Mouse (Mus musculus): ENCODE results near the gene Gdf1. TPM values are rescaled to one million over a fixed set of nuclear protein-coding genes. Genes with fewer than 3 reads are reported as not detected.

The Gdf1 gene
- total RNA-seq, 2 experiments from 2014 or later = 1.3 to 2.8 TPM

DNA sequence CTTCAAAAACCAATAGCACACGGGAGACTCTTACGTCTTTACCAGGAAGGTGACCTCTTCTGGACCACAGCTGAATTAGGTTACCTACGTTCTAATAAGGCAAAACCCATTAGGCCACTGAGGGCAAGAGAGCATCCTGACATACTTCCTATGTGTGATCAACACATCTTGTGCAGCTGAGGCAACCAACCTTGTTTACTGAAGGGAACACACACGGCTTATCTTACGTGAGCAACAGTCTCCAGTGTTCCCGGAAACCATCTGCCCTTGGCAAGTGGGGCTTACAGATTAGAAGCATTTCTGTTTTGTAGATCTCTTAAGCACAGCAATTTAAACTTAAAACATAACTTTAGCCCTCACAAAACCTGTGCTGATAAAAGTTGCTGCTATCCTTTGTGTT lies 2.1 kb upstream of the Gdf1 start:
- DNase-seq = no peak
- intact Hi-C loops (cut with DNase I; ENCODE audit: low total_unique reads) = no loop called here

DNA sequence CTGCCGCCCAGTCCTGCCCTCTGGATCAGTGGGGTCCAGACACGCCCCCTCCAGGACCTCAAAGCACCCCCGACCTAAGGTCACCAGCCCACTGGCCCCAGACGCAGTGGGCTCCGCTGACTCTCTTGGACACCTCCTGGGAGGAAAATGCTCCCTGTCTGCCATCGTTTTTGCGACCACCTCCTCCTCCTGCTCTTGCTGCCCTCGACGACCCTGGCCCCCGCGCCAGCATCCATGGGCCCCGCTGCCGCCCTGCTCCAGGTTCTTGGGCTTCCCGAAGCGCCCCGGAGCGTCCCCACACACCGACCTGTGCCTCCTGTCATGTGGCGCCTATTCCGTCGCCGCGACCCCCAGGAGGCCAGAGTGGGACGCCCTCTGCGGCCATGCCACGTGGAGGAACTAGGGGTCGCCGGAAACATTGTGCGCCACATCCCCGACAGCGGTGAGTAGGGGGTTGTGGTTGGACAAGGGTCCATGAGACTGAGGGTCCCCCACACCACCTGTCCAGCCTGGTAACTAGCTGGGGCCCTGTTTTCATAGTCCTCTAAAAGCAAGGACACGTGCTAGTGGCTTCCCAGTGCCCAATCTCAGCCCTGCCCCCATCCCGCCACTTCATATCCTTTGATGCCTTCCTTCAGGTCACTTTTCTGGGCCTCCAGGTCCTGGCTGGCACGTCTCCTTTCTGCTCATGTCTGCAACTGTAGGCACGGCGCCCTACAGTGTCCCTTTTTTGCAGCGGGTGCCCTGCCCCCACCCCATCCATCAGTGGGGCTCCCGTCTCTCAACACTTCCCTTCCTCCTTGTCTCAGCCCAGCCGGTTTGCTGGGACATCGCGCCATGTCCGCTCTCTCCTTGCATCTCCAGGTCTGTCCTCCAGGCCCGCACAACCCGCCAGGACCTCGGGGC lies 471 bp downstream of the Gdf1 start:
- intact Hi-C loops (cut with DNase I; ENCODE audit: low total_unique reads) = loop anchor here (5.0 kb wide), 1 partner anchor 172 kb away; no protein-coding TSS in a partner anchor
- no peak for DNase-seq

DNA sequence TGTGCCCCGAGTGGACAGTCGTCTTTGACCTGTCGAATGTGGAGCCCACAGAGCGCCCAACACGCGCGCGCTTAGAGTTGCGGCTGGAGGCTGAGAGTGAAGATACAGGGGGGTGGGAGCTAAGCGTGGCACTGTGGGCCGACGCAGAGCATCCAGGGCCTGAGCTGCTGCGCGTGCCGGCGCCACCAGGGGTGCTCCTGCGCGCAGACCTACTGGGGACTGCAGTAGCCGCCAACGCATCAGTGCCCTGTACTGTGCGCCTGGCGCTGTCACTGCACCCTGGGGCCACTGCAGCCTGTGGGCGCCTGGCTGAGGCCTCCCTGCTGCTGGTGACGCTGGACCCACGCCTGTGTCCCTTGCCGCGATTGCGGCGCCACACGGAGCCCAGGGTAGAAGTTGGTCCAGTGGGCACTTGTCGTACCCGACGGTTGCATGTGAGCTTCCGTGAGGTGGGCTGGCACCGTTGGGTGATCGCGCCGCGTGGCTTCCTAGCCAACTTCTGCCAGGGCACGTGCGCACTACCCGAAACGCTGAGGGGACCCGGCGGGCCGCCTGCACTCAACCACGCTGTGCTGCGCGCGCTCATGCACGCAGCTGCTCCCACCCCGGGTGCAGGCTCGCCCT lies 1.2 kb downstream of the Gdf1 start:
- DNase-seq = no peak
- intact Hi-C loops (cut with DNase I; ENCODE audit: low total_unique reads) = loop anchor here (5.0 kb wide), 1 partner anchor 171 kb away; no protein-coding TSS in a partner anchor

DNA sequence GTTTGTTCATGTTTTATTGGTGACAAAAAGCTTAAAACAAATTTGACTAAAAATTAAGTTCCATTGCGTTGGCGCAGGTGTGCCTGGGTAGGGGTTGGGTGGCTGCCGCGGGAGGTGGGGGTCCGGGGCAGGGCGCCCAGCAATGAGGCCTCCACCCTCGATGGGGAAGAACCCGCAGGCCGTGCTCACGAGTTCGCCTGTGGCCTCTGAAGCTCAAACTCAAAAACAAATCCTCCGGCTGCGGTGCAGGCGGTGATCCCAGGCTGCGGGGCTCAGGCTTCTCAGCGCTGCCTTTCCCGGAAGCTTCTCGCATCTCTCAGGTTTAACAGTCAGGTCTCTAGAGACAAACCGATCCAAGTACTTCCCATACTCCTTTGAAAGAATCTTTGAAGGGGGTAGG lies 1.9 kb downstream of the Gdf1 start:
- intact Hi-C loops (cut with DNase I; ENCODE audit: low total_unique reads) = loop anchor here (5.0 kb wide), 1 partner anchor 171 kb away; no protein-coding TSS in a partner anchor

DNA sequence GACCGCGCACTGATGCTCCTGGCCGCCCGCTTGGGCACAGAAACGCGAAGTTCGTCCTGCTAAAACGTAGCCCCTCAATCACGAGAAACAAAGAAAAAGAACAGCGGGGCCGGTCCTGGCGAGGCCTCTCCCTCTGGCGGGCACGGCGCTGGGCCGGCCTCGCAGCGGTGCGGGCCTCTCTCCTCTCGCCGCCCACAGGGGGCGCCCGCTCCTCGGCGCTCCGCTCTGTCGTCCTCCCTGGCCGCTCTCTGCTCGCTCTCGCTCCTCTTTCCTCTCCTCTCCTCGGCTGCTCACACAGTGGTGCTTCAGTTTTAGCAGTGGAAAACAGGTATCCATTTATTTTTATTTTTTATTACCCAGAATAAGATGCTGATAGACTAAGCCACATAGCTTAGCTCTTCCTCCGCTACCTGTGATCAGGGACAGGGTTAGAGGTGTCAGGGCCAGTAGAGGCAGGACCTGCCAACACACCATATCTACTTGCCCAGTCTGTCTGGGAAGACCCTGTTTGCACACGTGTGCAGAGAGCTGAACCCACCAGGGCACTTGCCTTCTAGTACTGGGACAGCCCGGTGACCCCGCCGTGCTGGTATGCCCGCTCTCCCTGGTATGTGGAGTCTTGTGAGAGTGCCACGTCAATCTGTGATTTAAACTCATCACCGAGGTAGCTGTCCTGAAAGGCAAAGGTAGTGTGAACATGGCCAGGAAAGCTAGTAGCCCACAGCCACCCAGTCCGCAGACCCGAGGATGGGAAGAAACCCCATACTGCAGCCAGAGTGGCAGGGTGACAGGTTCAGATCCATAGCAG lies 2.7 kb downstream of the Gdf1 start:
- intact Hi-C loops (cut with DNase I; ENCODE audit: low total_unique reads) = loop anchor here (5.0 kb wide), 1 partner anchor 170 kb away; no protein-coding TSS in a partner anchor
- peak; percentile 78 for DNase-seq

More for the DNA sequence above, 1.9 kb downstream of the Gdf1 start:
- no peak for DNase-seq

DNA sequence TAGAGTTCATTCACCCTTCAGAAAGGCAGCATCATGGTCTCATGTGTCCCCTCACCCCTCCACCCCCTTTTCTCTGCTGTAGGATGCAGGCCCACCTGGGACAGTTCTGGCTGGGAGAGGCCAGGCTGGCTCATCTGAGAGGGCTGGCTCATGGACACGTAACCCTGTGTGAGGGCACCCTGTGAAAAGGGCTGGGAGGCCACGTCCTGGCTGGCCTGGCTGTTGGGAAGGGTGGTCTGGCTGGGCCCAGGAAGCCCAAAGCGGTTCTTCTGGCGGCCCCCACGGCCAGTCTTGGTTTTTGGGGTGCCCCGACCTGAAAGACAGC lies 3.2 kb downstream of the Gdf1 start:
- no peak for DNase-seq
- intact Hi-C loops (cut with DNase I; ENCODE audit: low total_unique reads) = loop anchor here (5.0 kb wide), 1 partner anchor 169 kb away; no protein-coding TSS in a partner anchor

DNA sequence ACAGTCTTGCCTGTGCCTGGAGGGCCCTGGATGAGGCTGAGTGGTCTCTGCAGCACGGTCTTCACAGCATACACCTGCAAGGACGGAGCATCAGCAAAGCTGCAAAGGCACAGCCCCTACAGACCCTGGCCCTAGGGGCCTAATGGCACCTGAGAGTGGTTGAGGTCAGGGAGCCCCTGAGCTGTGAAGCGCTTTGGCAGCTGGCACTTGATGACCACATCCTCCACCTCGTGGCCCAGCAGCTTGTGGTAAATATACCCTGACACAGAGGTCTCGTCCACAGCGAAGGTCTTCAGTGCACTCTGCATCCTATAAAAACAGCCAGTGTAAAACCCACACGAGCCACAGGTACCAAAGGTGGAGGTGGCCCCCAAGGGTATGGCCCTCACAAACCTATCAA lies 9.3 kb downstream of the Gdf1 start:
- intact Hi-C loops (cut with DNase I; ENCODE audit: low total_unique reads) = no loop called here
- DNase-seq = no peak

DNA sequence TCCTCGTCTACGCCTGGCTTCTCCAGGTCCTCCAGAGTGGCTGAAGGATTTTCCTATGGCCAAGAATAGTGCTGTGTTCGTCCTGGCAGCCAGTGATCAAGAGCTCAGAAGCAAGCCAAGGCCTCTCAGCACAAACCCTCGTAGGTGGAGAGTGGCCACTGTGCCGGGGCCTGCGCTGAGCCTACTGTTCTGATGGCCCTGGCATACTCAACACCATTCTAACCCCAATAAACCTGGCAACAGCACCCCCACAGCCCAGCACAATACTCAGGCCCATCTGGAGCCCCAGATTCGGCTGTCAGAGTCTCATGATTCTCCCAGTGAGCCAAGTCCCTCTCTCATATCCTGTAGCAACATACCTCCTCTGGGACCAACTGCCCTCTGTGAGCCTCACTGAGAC lies 11.0 kb downstream of the Gdf1 start:
- intact Hi-C loops (cut with DNase I; ENCODE audit: low total_unique reads) = no loop called here

DNA sequence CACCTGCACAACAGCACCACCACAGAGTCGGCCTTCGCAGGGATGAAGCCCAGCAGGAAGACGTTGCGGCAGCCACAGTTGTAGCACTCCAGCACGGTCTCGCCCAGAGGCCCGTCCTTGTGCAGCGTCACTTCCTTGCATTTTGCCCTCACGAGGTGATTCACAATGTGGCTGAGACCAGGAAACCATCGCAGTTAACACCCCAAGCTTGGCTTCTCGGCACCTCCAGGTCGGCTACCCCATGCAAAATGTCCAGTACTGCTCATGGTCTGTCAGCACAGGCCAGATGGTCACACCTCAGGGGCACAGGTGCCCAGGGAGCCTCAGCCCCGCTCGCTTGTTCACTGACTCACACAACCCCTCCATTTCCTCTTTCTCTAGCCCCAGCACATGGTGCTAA lies 12.4 kb downstream of the Gdf1 start:
- no peak for DNase-seq
- intact Hi-C loops (cut with DNase I; ENCODE audit: low total_unique reads) = no loop called here

More for the DNA sequence above, 11.0 kb downstream of the Gdf1 start:
- DNase-seq = no peak

DNA sequence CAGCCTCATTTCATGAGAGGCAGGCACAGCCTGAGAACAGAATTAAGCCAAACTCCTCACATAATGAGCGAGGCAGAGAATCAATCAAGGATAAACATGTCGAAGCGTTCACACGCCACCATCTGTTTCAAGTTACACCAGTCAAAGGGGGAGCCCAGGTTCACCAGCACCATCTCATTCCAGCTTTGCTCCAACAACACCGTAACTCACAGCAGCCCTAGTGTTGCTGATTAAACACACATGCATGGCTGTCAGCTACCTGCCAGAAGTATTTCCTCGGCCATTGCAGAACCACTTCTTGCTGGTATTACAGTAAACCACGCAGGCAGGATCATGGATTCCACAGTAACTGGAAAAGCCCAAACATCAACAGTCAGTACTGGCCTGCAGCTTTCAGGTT lies 13.5 kb downstream of the Gdf1 start:
- intact Hi-C loops (cut with DNase I; ENCODE audit: low total_unique reads) = no loop called here
- no peak for DNase-seq

DNA sequence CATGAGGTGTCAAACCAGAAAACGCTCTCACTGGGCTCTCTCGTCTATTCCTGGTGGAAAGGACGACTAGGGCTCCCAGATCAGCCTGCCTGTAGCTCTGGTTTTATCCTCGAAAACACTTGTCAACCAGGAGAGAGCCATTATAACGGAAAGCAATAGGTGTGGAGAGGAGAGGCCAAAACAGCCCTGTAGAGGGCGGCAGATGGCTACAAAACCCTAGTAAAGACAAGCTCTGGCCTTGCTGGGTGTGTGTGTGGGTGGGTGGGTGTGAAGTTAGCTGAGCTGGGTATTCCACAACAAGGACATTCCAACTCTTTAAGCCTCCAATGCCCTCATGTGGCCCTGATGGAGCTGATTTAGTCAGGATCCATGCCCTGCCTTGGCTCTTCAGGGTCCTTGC lies 14.1 kb downstream of the Gdf1 start:
- no peak for DNase-seq
- intact Hi-C loops (cut with DNase I; ENCODE audit: low total_unique reads) = no loop called here

DNA sequence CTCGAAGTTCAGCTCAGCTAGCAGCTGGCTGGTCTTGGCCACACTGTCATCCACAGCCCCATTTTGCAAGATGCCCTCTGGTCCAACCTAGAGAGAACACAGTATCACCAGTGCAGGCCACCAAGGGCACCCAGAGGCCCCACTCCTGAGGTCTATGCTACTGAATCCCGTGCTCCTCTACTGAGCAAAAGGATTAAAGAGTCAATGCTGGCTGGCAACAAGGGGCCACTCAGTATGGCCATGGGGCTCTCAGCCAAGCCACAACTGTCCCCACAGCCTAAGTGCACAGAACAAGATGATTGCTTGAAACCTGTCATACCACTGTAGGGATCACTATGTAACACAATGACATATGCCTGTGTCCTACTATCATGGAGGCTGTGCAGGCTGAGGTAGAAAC lies 14.7 kb downstream of the Gdf1 start:
- intact Hi-C loops (cut with DNase I; ENCODE audit: low total_unique reads) = no loop called here
- DNase-seq = no peak

DNA sequence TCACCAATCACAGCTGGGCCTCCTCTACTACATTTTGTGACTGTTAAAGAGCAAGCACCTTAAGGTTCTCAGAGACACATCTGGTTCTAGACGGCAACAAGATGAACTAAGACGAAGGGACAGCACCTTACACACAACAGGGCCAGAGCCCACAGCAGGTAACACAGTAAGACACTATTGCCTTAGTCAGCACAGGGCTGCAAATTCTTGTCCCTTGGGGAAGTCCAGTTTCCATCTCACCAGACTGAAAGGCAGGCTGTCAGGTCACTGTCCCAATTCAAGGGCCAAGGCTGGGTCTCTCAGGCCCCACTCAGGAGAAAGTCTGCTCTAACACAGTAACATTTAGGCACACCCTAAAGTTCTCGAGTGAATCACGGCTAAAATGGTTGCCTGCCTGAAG lies 17.8 kb downstream of the Gdf1 start:
- intact Hi-C loops (cut with DNase I; ENCODE audit: low total_unique reads) = no loop called here
- DNase-seq = no peak

DNA sequence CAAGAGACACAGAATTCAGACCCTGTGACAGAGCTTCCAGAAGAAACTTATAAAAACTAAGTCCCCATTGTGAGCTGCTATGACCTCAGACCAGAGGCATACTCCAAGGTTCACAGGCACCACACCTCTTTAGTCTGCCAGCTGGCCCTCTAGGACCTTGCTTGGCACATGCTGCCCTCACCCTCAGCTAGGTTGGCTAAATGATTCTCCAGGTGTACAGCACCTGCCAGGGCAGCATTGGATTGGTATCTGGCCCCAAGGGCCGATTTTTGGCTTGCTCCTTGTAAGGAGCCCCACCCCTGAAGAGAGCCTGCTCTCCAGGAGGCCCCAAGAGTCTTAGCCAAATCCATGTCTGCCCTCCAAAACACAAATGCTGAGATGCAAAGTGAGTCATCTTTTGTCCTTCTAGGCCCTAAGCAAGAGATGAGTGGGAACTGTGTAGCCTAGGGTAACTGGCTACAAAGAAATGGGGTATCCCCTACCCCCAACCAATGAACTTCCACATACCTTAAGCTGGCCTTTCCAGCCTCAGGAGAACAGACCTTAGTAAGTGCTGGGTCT lies 18.3 kb downstream of the Gdf1 start:
- no peak for DNase-seq
- intact Hi-C loops (cut with DNase I; ENCODE audit: low total_unique reads) = no loop called here

DNA sequence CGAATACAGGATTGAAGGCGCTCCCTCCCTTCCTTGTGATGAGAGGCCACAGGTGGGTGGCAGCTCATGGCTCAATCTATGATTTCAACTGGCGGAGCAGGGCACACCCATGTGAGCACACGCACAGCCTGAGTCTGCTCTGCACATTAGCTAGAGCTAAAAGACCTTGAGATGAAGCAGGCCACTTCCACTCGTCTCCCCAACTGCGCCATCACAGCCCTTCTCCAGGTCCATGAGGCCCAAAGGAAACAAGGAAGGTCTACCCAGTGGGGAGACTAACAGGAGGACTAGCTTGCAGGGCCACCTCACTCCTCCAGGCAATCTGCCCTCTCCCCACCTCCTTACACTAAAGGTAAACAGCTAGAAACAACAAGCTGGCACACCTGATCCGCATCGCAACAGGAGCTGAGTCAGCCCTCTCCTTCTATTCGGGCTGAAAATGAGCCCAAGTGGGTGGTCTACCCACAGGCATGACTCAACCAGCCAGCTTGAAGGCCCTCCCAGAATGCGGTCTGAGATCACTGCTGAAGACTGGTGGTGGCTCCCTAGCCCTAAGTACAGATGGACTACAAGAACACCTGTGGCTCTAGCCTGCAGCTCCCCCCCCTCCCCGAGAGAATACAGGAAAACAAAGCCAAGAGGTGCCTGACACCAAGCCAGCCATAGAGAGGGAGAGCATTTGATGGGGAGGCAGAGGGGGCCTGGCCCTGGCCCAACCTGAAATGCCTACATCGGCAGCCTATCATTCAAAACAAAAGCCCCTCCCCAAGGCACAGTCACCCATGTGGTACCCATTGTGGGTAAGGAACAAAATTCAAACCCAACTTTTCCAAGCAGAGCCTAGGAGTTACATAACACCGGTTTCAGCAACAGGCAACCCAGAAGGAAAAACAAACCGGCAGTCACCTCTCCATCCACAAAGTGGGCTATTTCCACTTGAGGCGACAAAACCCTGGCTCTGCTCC lies 21.7 kb downstream of the Gdf1 start:
- intact Hi-C loops (cut with DNase I; ENCODE audit: low total_unique reads) = no loop called here
- DNase-seq = no peak

DNA sequence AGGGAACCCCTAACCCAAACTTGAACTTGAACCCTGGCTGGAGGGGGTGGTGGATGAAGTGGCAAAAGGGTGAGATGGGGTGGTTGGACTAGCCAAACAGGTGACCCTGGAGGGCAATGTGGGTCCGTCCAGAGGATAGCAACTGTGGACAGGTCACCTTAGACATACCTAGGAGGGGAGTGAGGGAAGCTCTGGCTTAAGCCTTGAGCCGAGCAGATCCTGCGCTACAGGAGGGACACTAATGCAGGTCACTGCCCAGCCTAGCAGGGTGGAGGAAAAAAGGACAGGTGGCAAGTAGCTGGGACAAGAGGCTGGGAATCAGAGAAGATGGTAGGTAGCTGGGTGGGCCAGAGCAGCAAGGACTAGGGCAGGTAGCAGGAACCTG lies 22.4 kb downstream of the Gdf1 start:
- intact Hi-C loops (cut with DNase I; ENCODE audit: low total_unique reads) = no loop called here
- DNase-seq = no peak

DNA sequence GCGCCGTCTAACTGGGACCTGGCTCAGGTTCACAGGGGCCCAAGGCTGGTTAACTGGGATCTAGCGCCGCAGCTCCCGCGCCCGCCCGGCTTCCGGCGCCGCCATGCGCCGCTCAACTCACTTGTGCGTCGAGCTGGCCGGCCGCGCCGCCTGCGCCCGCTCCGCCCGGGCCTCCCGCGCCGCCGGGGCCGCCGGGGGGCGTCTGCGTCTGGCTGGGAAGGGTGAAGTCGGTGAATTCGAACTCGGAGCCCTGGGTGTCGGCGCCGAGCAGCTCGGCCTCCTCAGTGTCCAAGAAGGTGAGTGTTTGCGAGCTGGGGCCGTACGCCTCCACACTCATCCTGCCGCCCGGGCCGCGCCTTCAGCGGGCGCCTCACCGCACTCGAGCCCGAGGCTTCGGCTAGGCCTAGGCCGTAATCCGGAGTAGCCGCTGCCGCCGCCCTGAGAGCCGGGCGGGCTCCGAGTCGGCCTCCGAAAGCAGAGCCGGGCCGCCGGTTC lies 23.1 kb downstream of the Gdf1 start:
- intact Hi-C loops (cut with DNase I; ENCODE audit: low total_unique reads) = no loop called here
- peak; percentile 47 for DNase-seq

DNA sequence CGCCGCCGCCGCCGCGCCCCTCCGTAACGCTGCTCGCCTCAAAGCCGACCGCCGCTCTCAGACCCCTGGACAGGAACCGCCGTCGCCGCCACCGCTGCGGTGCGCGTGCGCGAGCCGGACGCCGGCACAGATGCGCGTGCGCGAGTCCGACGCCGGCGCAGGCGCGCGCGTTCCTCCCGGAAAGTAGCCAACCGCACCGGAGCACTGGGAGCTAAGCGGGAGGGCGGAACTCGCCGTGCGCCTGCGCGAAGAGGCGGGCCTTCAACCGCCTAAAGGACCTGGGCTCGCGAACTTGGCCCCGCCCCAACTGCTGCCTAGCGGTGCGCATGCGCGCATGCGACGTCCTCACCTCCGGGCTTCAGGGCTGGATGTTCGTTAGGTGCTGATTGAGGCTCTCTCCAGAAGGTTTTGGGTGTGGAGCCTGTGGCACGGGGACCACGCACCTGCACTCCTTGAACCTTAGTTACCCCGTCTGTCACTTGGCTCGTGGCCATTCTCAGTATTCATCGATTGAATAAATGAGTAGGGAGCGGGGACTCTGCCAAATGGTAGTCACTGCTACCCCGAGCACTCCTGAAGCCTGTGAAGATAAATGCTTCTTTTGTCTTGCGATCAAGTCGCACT lies 23.7 kb downstream of the Gdf1 start, which contains the start of gene Upf1:
TSS of gene Upf1 (minus strand) at position 85 of the 624 bp plus-strand sequence.
- intact Hi-C loops (cut with DNase I; ENCODE audit: low total_unique reads) = no loop called here
- DNase-seq = peak; percentile 100

All from gastrocnemius, postnatal 14 days (tissue).